In the genomic region with DNA sequence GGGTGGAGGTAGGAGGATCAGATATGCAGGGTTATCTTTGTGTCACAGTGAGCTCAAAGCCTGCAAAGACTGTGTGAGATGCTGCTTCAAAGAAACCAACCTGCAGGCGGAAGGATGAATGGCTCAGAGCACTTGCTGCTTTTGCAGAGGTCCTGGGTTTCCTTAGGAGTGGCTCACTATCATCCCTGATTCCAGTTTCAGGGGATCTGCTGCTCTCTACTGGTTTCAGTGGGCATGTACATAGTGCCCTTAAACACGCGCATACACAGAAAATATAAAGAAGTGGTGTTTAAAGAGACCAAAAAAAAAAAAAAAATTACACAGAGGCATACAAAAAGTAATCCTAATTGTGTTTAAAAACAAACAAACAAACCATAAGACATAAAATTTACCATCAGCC, we compare ENCODE assay signal across 17 mouse cellular contexts. TPM values are rescaled to one million over a fixed set of nuclear protein-coding genes. Genes with fewer than 3 reads are reported as not detected.
A peak's percentile ranks its signal among the peaks of the same experiment; 100 is the strongest.
DNase-seq lines count a peak whose midpoint lies in the region; ATAC-seq and TF ChIP-seq lines count a peak whose summit lies in the region.
"Had no signal": no experiment of that assay in that cellular context is flagged by ENCODE, and none has a peak within 500 bp of the region (broad histone marks: within the 10 kb centered on the region; RNA-seq: fewer than 3 reads in every experiment).

No protein-coding gene starts in this region.

- no peak overlapping the region for H3K4me2 ChIP-seq in hindbrain, embryonic 11.5 days (replicated peaks; ENCODE audit: low read depth, low read length)
- H3K4me2 ChIP-seq in hindbrain, embryonic 13.5 days: no peak overlapping the region
- no peak overlapping the region for H3K4me2 ChIP-seq in midbrain, embryonic 14.5 days (ENCODE audit: low read length)
- H3K4me2 ChIP-seq: liver, embryonic 13.5 days; stomach, embryonic 15.5 days had no signal

- TF ChIP-seq CTCF in Patski (IDR thresholded peaks at IDR 0.05): peak; percentile 20

- H3K9ac ChIP-seq in hindbrain, embryonic 11.5 days (ENCODE audit: low read depth, low read length): no peak overlapping the region
- no peak overlapping the region for H3K9ac ChIP-seq in hindbrain, embryonic 13.5 days
- H3K9ac ChIP-seq in midbrain, embryonic 14.5 days (replicated peaks; ENCODE audit: low read length): no peak overlapping the region
- H3K9ac ChIP-seq: liver, embryonic 13.5 days; stomach, embryonic 15.5 days had no signal

- H3K36me3 ChIP-seq in hindbrain, embryonic 11.5 days (ENCODE audit: control insufficient read depth, insufficient read depth, low read length): peaks cover 16% of the 10 kb centered on the region
- H3K36me3 ChIP-seq in hindbrain, embryonic 13.5 days: peaks cover 51% of the 10 kb centered on the region
- H3K36me3 ChIP-seq in midbrain, embryonic 14.5 days (ENCODE audit: control insufficient read depth, insufficient read depth, low read length): peaks cover 60% of the 10 kb centered on the region
- H3K36me3 ChIP-seq in midbrain, embryonic 10.5 days: peaks cover 76% of the 10 kb centered on the region

- in situ Hi-C loops in Patski (cut with MboI; ENCODE audit: low pct_unique_long_range_greater_than_20kb): loop anchor here (5.0 to 25.0 kb wide), 2 partner anchors 82 to 242 kb away; partner anchors contain the start of gene Snhg11

- CTCF ChIA-PET in Patski (lab: Charles Lee): interaction anchor here (1.2 to 4.0 kb wide), 4 partner anchors 13 to 106 kb away, joined by 4 to 17 read pairs (median 6); no protein-coding TSS in a partner anchor

- peaks cover 6% of the 10 kb centered on the region for H3K4me1 ChIP-seq in hindbrain, embryonic 11.5 days (replicated peaks; ENCODE audit: control insufficient read depth, insufficient read depth, low read length)
- peaks cover 19% of the 10 kb centered on the region for H3K4me1 ChIP-seq in hindbrain, embryonic 13.5 days (replicated peaks)
- peaks cover 10% of the 10 kb centered on the region for H3K4me1 ChIP-seq in midbrain, embryonic 14.5 days (ENCODE audit: control insufficient read depth, insufficient read depth, low read length)
- peaks cover 17% of the 10 kb centered on the region for H3K4me1 ChIP-seq in midbrain, embryonic 10.5 days

- POLR2A ChIA-PET in Patski (lab: Charles Lee): interaction anchor here (0.7 kb wide), 1 partner anchor 81 kb away, joined by 3 read pairs; no protein-coding TSS in a partner anchor

- no peak overlapping the region for H3K27ac ChIP-seq in hindbrain, embryonic 11.5 days (ENCODE audit: low read depth, low read length)
- H3K27ac ChIP-seq in hindbrain, embryonic 13.5 days: no peak overlapping the region
- H3K27ac ChIP-seq in midbrain, embryonic 14.5 days (replicated peaks; ENCODE audit: low read depth, low read length): no peak overlapping the region
- no peak overlapping the region for H3K27ac ChIP-seq in midbrain, embryonic 10.5 days (replicated peaks)
- H3K27ac ChIP-seq: liver, embryonic 13.5 days; stomach, embryonic 15.5 days had no signal

- DNase-seq in hindbrain, embryonic 11.5 days (ENCODE audit: low spot score): peak; percentile 36
- peak; percentile 76 for DNase-seq in midbrain, embryonic 14.5 days
- no peak for DNase-seq in midbrain, embryonic 10.5 days (ENCODE audit: low spot score)
- DNase-seq in Patski (ENCODE audit: low read depth, low spot score): no peak
- DNase-seq in retina, postnatal 1 day: peak; percentile 46
- no peak for DNase-seq in thymus, adult 18-20 months
- no peak for DNase-seq in layer of hippocampus, postnatal 36 days
- DNase-seq: cerebellum, adult 9-10 months; liver, embryonic 13.5 days; thymus, postnatal 4 days had no signal

- no peaks in the 10 kb centered on the region for H3K9me3 ChIP-seq in hindbrain, embryonic 11.5 days (ENCODE audit: control insufficient read depth, low read length)
- H3K9me3 ChIP-seq in hindbrain, embryonic 13.5 days: no peaks in the 10 kb centered on the region
- H3K9me3 ChIP-seq in midbrain, embryonic 14.5 days (ENCODE audit: control insufficient read depth, low read length): no peaks in the 10 kb centered on the region
- H3K9me3 ChIP-seq in midbrain, embryonic 10.5 days (replicated peaks): no peaks in the 10 kb centered on the region
- H3K9me3 ChIP-seq: liver, embryonic 13.5 days; stomach, embryonic 15.5 days had no signal

- H3K4me3 ChIP-seq in hindbrain, embryonic 11.5 days (ENCODE audit: low read depth, low read length): no peak overlapping the region
- H3K4me3 ChIP-seq in hindbrain, embryonic 13.5 days: no peak overlapping the region
- H3K4me3 ChIP-seq in midbrain, embryonic 14.5 days (replicated peaks; ENCODE audit: low read depth, low read length): no peak overlapping the region
- no peak overlapping the region for H3K4me3 ChIP-seq in midbrain, embryonic 10.5 days
- H3K4me3 ChIP-seq: liver, embryonic 13.5 days; stomach, embryonic 15.5 days had no signal

- ATAC-seq in hindbrain, embryonic 11.5 days (ENCODE audit: low FRiP score): no peak
- ATAC-seq in hindbrain, embryonic 13.5 days (ENCODE audit: low FRiP score): no peak
- ATAC-seq in midbrain, embryonic 14.5 days (ENCODE audit: low FRiP score, low TSS enrichment): no peak
- ATAC-seq in Patski: no peak
- ATAC-seq: activated CD4-positive, CD25-positive, alpha-beta regulatory T cell, adult 4 months had no signal

- WGBS in hindbrain, embryonic 11.5 days: 72% methylated on average over 3 of the region's 3 CpGs
- 68% methylated on average over 3 of the region's 3 CpGs for WGBS in hindbrain, embryonic 13.5 days
- 65% methylated on average over 3 of the region's 3 CpGs for WGBS in midbrain, embryonic 14.5 days
- WGBS in midbrain, embryonic 10.5 days: 68% methylated on average over 3 of the region's 3 CpGs

- H3K27me3 ChIP-seq in hindbrain, embryonic 11.5 days (ENCODE audit: control insufficient read depth, insufficient read depth, low read length): no peaks in the 10 kb centered on the region
- H3K27me3 ChIP-seq in hindbrain, embryonic 13.5 days: no peaks in the 10 kb centered on the region
- no peaks in the 10 kb centered on the region for H3K27me3 ChIP-seq in midbrain, embryonic 14.5 days (ENCODE audit: control insufficient read depth, insufficient read depth, low read length)
- H3K27me3 ChIP-seq in midbrain, embryonic 10.5 days (ENCODE audit: low read depth, poor library complexity, severe bottlenecking): no peaks in the 10 kb centered on the region
- no peaks in the 10 kb centered on the region for H3K27me3 ChIP-seq in Patski
- H3K27me3 ChIP-seq: liver, embryonic 13.5 days; stomach, embryonic 15.5 days had no signal

RNA-seq across cellular contexts. Expression of gene Actr5, which starts 4.2 kb away (rescaled TPM):
- polyA plus RNA-seq in hindbrain, embryonic 11.5 days (2014; fragmentation: Nextera tagmentation; extraction: Ambion mirVana): 13.7 and 16.7 TPM in 2 replicates
- 12.4 and 12.6 TPM in 2 replicates for polyA plus RNA-seq in hindbrain, embryonic 13.5 days (2015; fragmentation: Nextera tagmentation; extraction: Ambion mirVana)
- polyA plus RNA-seq in midbrain, embryonic 14.5 days (2014; fragmentation: Nextera tagmentation; extraction: Ambion mirVana): 13.9 and 14.8 TPM in 2 replicates
- 14.1 and 14.8 TPM in 2 replicates for polyA plus RNA-seq in midbrain, embryonic 10.5 days (2016; fragmentation: Nextera tagmentation; extraction: Ambion mirVana)
- 11.5 TPM for polyA plus RNA-seq in Patski (2021)
- 10 to 100 TPM in 1 of 2 experiments, 1 to 10 TPM in 1; 9.9 to 13.1 TPM for total RNA-seq in layer of hippocampus, postnatal 36 days (2021)

RNA-seq across cellular contexts. Expression of gene Slc32a1, which starts 18.3 kb away (rescaled TPM):
- polyA plus RNA-seq in hindbrain, embryonic 11.5 days (2014; fragmentation: Nextera tagmentation; extraction: Ambion mirVana): 1.9 and 2.9 TPM in 2 replicates
- 6.6 and 8.1 TPM in 2 replicates for polyA plus RNA-seq in hindbrain, embryonic 13.5 days (2015; fragmentation: Nextera tagmentation; extraction: Ambion mirVana)
- polyA plus RNA-seq in midbrain, embryonic 14.5 days (2014; fragmentation: Nextera tagmentation; extraction: Ambion mirVana): 7.6 and 8.6 TPM in 2 replicates
- 0.25 and 0.68 TPM in 2 replicates for polyA plus RNA-seq in midbrain, embryonic 10.5 days (2016; fragmentation: Nextera tagmentation; extraction: Ambion mirVana)
- not detected for polyA plus RNA-seq in Patski (2021)
- 10 to 100 TPM; 65.9 to 69.9 TPM for total RNA-seq in layer of hippocampus, postnatal 36 days (2021)
- total RNA-seq: megakaryocyte, adult 5-6 weeks had no signal
- polyA plus RNA-seq: activated CD4-positive, CD25-positive, alpha-beta regulatory T cell, adult 4 months; gonadal fat pad, adult 2 months; heart, embryonic 16.5 days; intestine, embryonic 14.5 days; liver, embryonic 13.5 days; stomach, embryonic 15.5 days had no signal

RNA-seq across cellular contexts. Expression of gene Ppp1r16b, which starts 36.3 kb away (rescaled TPM):
- 2.4 and 3.6 TPM in 2 replicates for polyA plus RNA-seq in hindbrain, embryonic 11.5 days (2014; fragmentation: Nextera tagmentation; extraction: Ambion mirVana)
- polyA plus RNA-seq in hindbrain, embryonic 13.5 days (2015; fragmentation: Nextera tagmentation; extraction: Ambion mirVana): 8.0 and 8.5 TPM in 2 replicates
- 16.1 and 21.0 TPM in 2 replicates for polyA plus RNA-seq in midbrain, embryonic 14.5 days (2014; fragmentation: Nextera tagmentation; extraction: Ambion mirVana)
- polyA plus RNA-seq in midbrain, embryonic 10.5 days (2016; fragmentation: Nextera tagmentation; extraction: Ambion mirVana): 3.6 and 3.7 TPM in 2 replicates
- polyA plus RNA-seq in Patski (2021): 0.06 TPM
- 100 to 1,000 TPM; 135 to 156 TPM for total RNA-seq in layer of hippocampus, postnatal 36 days (2021)

Comparison
In these comparisons a context has a peak if more than half of its experiments do, and no peak if none do; other contexts are left out.
1. DNase-seq: peak in hindbrain, embryonic 11.5 days (single experiment), midbrain, embryonic 14.5 days (single experiment) and retina, postnatal 1 day (single experiment); none in midbrain, embryonic 10.5 days (single experiment), Patski (single experiment), thymus, adult 18-20 months (0 of 2) and layer of hippocampus, postnatal 36 days (0 of 2).